Mouse (Mus musculus): ENCODE results near the gene Ckb.

Gene Ckb

GRCm38 (mm10) chr12:111671431-111671902 is 671 bp downstream of the Ckb start:
- in situ Hi-C loops (cut with MboI; ENCODE audit: unreplicated experiment in 2 of 2): loop anchor here in 1 of 2 experiments (25.0 kb wide), 1 partner anchor 866 kb away; no protein-coding TSS in a partner anchor

DNA sequence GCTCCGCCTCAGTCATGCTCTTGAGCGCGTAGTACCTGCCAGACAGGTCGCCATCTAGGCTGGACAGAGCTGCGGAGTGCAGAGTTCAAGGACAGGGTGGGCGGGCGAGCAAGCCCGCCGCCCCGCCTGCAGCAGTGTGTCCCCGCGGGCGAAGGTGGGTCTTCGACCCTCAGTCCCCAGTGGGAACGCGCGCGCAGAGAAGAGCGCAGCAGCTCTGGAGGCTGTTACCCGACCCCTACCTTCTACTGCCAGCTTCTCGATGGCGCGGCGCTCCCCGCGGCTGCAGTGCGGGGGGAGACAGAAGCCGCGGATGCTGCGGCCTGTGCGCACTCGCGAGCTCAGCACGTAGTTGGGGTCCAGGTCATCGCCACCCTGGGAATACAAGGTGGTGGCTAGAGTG is 1.2 kb downstream of the Ckb start:
- in situ Hi-C loops (cut with MboI; ENCODE audit: unreplicated experiment in 2 of 2): loop anchor here in 1 of 2 experiments (25.0 kb wide), 1 partner anchor 866 kb away; no protein-coding TSS in a partner anchor

- in situ Hi-C loops (cut with MboI; ENCODE audit: unreplicated experiment in 2 of 2): loop anchor here in 1 of 2 experiments (25.0 kb wide), 1 partner anchor 867 kb away; no protein-coding TSS in a partner anchor
Measured at GRCm38 (mm10) chr12:111670371-111670971, 1.7 kb downstream of the Ckb start.

DNA sequence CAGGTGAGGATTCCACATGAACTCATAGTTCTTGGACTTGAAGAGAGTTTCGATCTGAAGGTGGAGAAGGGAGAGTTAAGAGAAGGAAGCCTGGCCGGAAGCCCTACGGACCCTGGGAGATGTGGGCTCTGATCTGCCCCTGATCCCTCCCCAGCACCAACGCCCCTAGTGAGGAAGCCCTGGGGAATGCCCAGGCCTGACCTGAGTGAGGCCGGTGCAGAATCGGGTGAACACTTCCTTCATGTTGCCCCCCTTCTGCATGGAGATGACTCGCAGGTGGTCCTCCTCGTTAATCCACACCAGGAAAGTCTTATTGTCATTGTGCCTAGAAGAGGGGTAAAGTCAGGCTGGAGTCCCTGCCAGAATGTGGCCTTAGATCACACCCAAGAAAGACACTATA is 2.2 kb downstream of the Ckb start:
- in situ Hi-C loops (cut with MboI; ENCODE audit: unreplicated experiment in 2 of 2): loop anchor here (5.0 to 25.0 kb wide), 3 partner anchors 282 to 867 kb away; no protein-coding TSS in a partner anchor

- in situ Hi-C loops (cut with MboI; ENCODE audit: unreplicated experiment in 2 of 2): loop anchor here (5.0 to 25.0 kb wide), 3 partner anchors 283 to 868 kb away; no protein-coding TSS in a partner anchor
Measured at GRCm38 (mm10) chr12:111669000-111669788, 2.9 kb downstream of the Ckb start.

DNA sequence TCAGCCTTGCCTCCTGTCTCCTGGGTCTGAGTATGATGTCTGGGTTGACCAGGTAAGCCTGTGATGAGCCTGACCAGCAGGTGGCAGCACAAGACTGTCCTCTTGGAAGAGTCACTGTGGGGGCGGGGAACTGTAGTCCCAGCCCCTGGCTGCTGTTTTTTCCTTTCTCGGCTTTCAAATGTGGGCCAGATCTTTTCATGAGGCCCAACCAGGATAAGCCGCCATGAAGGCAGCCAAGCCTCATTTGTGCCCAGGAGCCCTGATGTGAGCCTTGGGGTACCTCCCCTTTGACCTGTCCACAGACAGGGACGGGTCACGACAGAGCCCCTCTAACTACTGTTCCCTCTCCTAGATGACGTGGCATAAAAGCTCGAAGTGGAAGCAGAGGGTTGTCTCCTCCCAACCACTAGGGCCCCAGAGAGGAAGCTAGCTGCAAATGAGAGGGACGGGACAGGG is 3.7 kb downstream of the Ckb start:
- in situ Hi-C loops (cut with MboI; ENCODE audit: unreplicated experiment in 2 of 2): loop anchor here (5.0 to 25.0 kb wide), 3 partner anchors 284 to 869 kb away; no protein-coding TSS in a partner anchor

- in situ Hi-C loops (cut with MboI; ENCODE audit: unreplicated experiment in 2 of 2): loop anchor here (5.0 to 25.0 kb wide), 3 partner anchors 285 to 870 kb away; no protein-coding TSS in a partner anchor
Measured at GRCm38 (mm10) chr12:111667421-111667820, 4.7 kb downstream of the Ckb start.

DNA sequence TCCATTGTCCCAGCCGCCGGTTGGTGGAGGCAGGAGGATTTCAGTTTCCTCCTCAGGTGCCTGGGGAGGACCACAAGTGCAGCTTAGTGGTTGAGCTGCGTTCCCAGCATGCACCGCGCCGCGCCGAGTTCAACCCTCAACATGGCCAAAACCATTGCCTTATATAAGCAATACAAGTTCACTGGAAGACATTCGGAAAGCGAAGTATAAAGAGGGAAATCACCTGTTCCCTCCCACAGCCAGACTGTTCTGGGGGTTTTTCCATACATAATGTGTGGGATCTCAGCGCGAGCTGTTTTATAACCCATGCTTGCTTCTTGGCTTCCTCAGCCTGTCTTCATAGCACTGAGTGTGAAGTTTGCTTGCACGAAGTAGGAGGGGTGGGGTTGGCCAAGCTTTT is 5.8 kb downstream of the Ckb start:
- in situ Hi-C loops (cut with MboI; ENCODE audit: unreplicated experiment in 2 of 2): loop anchor here (5.0 to 25.0 kb wide), 3 partner anchors 286 to 871 kb away; no protein-coding TSS in a partner anchor

- in situ Hi-C loops (cut with MboI; ENCODE audit: unreplicated experiment in 2 of 2): loop anchor here (5.0 to 25.0 kb wide), 3 partner anchors 287 to 872 kb away; no protein-coding TSS in a partner anchor
Measured at GRCm38 (mm10) chr12:111665041-111665880, 6.9 kb downstream of the Ckb start.

- in situ Hi-C loops (cut with MboI; ENCODE audit: unreplicated experiment in 2 of 2): loop anchor here (5.0 to 25.0 kb wide), 4 partner anchors 33 to 873 kb away; no protein-coding TSS in a partner anchor
Measured at GRCm38 (mm10) chr12:111664144-111664634, 7.9 kb downstream of the Ckb start.

DNA sequence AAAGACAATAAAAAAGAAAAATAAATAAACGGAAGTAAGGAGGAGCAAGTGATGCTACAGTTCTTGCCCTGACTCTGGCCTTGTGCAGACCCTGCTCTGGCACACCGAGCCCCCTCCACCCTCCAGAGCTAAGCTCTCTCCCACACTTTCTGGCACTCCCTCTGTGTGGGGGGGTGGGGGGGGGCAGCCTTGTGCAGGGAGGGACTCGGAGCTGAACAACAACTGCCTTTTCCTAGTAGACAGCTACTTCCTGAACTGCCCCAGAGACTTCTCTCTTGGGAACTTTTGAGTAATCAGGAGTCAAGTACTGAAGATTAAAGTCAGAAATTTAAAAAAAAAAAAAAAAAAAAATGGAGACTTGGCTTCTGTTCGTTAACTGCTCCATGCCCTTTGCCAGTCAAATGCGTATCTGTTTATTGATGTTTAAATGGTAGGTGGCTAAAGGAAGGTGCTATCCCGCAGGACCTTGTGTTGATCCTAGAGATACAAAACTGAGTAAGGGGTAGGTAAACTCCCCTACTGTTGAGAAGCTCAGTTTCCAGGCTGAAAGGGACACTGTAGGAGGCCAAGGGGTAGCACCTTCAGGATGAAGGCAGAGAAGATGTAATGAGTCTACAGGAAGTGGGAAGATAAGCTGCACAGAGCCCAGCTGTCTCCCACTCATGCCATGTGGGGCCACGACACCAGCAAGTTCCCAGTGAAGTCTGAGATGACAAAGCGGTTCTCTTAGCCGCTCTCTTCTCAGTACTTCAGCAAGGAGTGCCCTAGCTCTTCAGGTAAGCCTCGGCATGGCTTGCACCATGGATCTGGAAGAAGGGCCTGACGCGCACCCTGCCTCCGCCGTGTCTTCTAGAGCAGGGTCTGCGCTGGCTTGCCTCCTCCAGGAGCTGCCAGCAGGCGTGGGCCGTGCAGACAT is 8.7 kb downstream of the Ckb start:
- in situ Hi-C loops (cut with MboI; ENCODE audit: unreplicated experiment in 2 of 2): loop anchor here (5.0 to 25.0 kb wide), 4 partner anchors 34 to 874 kb away; no protein-coding TSS in a partner anchor

GRCm38 (mm10) chr12:111661554-111661953 is 10.6 kb downstream of the Ckb start:
- in situ Hi-C loops (cut with MboI; ENCODE audit: unreplicated experiment in 2 of 2): loop anchor here (5.0 to 25.0 kb wide), 4 partner anchors 36 to 876 kb away; no protein-coding TSS in a partner anchor

DNA sequence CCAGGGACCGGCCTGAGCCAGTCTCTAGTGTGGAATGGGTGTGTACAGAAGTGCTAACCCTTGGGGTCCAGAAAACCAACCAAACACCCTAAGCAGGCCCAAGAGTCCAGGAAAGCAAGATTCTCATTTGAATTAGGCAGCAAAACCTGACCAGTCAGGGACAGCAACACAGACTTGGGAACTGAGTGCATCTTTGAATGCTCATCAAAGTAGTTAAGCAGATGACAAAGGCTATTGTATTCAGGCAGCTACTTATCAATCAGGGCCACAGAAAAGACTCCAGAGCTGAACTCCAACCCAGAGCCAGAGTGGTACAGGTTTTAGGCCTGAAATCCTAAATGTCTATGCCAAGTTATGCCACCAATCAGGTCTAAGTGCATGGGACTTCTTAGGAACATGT is 11.5 kb downstream of the Ckb start:
- in situ Hi-C loops (cut with MboI; ENCODE audit: unreplicated experiment in 2 of 2): loop anchor here (5.0 to 25.0 kb wide), 4 partner anchors 37 to 877 kb away; no protein-coding TSS in a partner anchor

DNA sequence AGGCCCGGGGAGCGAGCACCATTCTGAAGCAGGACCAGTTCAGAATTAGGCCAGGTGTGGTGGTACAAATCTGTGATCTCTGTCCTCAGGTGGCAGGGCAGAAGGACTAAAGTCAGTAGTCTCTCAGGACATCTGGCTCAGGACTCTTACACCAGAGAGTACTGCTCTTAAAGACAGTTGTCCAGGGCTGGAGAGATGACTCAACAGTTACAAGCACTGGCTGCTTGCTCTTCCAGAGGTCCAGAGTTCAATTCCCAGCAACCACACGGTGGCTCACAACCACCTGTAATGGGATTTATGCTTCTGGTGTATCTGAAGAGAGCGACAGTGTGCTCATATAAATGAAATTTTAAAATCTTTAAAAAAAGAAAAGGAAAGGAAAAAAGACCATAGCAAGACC is 12.8 kb downstream of the Ckb start:
- in situ Hi-C loops (cut with MboI; ENCODE audit: unreplicated experiment in 2 of 2): loop anchor here in 1 of 2 experiments (5.0 to 25.0 kb wide), 2 partner anchors 38 to 878 kb away; no protein-coding TSS in a partner anchor

GRCm38 (mm10) chr12:111655695-111656094 is 16.4 kb downstream of the Ckb start:
- in situ Hi-C loops (cut with MboI; ENCODE audit: unreplicated experiment in 2 of 2): loop anchor here in 1 of 2 experiments (5.0 to 25.0 kb wide), 2 partner anchors 42 to 882 kb away; no protein-coding TSS in a partner anchor

DNA sequence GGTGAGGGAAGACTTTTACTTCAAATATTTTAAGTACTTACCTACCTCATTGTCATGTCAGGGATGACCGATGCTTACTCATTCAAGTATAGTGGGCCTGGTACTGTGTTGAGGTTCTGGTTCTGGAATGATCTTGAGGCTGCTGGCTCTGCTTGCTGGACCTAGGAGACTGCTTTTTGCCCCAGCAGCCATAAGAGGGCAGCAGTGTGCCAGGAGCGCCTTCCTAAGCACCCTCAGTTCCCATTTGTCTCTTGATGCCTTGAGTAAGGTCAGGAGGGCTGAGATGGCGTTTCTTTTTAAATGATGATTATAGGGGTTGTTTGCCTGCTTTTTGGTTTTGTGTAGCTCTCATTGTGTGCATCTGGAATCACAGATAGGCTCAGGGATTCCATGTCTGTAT is 18.7 kb downstream of the Ckb start:
- in situ Hi-C loops (cut with MboI; ENCODE audit: unreplicated experiment in 2 of 2): loop anchor here in 1 of 2 experiments (25.0 kb wide), 1 partner anchor 884 kb away; no protein-coding TSS in a partner anchor

DNA sequence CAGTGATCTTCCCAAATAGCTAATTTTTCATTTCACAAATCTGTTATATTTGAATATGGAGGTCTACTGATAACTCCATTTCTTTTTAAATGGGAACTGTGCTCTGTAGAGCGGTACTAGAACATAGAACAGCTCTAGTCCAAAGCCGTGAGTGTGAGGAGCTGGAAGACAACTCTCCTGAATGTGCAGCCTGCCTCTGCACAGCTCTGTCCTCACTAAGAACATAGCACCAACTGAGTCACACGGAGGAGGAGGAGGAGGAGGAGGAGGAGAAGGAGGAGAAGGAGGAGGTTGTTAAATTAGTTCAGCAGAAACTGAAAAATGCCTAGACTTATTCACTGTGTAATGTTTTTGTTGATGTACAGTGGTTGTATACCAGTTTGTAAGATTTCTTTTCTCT is 19.2 kb downstream of the Ckb start:
- in situ Hi-C loops (cut with MboI; ENCODE audit: unreplicated experiment in 2 of 2): loop anchor here in 1 of 2 experiments (25.0 kb wide), 1 partner anchor 884 kb away; no protein-coding TSS in a partner anchor

DNA sequence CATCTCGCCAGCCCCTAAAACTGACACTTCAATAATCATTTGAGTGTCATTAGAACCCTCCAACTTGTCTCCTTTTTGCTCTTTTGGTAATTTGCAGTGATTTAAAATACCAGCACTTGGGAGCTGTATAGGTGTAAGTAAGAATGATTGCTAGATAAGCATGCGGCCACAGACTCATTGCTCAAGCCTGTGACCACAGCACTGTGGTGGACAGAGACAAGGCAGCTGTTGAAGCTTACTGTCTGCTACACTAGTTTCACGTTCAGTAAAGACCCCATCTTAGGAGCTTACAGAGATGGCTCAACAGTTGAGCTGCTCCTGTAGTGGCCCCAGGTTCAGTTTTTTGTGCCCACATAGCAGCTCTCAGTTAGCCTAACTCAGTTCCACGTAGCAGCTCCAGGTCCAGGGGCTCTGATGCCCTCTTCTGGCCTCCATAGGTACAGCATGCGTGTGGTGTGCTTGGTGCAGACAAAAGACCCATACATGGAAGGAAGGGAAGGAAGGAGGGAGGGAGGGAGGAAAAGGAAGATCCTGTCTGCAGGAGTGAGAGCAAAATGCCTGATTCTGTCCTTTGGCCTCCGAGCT is 24.0 kb downstream of the Ckb start:
- in situ Hi-C loops (cut with MboI; ENCODE audit: unreplicated experiment in 2 of 2): loop anchor here (10.0 to 25.0 kb wide), 3 partner anchors 103 to 223 kb away; partner anchors contain the start of gene Eif5 (in 1 of the 2)
